Mouse (Mus musculus) large intestine, adult 2 months (tissue): ENCODE data around the gene Cyb5d2. TPM values are rescaled to one million over a fixed set of nuclear protein-coding genes. Genes with fewer than 3 reads are reported as not detected.

Experiments
- polyA plus RNA-seq: library from polyadenylated mRNA; depleted of rRNA; stranded (reverse); fragments of >200 nt; gene quantifications from 2 replicates; pipeline ENCODE4 v1.2.3, GENCODE M21; 2012; rRNA removed

The Cyb5d2 gene
- polyA plus RNA-seq, 1 experiment, result 3.9 TPM

Other genes with a start within 250 kb of the Cyb5d2 start
- gene Spns3, start 245.6 kb downstream of the Cyb5d2 start, polyA plus RNA-seq, result 2.5 and 7.4 TPM in 2 replicates
- 4.6 and 8.1 TPM in 2 replicates for gene Ube2g1, start 188.9 kb downstream of the Cyb5d2 start, polyA plus RNA-seq
- 25.5 and 35.2 TPM in 2 replicates for gene Ankfy1, start 106.1 kb downstream of the Cyb5d2 start, polyA plus RNA-seq
- 56.0 and 81.0 TPM in 2 replicates for gene Zzef1, start 84 bp upstream of the Cyb5d2 start, polyA plus RNA-seq
- gene Atp2a3, start 165.0 kb upstream of the Cyb5d2 start, polyA plus RNA-seq, result 118 and 136 TPM in 2 replicates
- gene P2rx1, start 203.0 kb upstream of the Cyb5d2 start, polyA plus RNA-seq, result 6.5 and 11.8 TPM in 2 replicates
- 3.8 and 4.2 TPM in 2 replicates for gene Camkk1, start 222.9 kb upstream of the Cyb5d2 start, polyA plus RNA-seq